Mouse (Mus musculus) liver, embryonic 14.5 days (tissue): ENCODE results near the gene Tmem258.

ENCODE experiments used
- CTCF ChIP-seq: IDR thresholded peaks from 2 replicates; pipeline ENCODE4 v1.5.1; 2016; ENCODE audit warnings: antibody characterized with exemption, low read depth, control low read depth
- EP300 ChIP-seq: IDR thresholded peaks from 2 replicates; pipeline ENCODE4 v1.6.1; 2016; ENCODE audit warnings: antibody characterized with exemption, low read depth

DNA sequence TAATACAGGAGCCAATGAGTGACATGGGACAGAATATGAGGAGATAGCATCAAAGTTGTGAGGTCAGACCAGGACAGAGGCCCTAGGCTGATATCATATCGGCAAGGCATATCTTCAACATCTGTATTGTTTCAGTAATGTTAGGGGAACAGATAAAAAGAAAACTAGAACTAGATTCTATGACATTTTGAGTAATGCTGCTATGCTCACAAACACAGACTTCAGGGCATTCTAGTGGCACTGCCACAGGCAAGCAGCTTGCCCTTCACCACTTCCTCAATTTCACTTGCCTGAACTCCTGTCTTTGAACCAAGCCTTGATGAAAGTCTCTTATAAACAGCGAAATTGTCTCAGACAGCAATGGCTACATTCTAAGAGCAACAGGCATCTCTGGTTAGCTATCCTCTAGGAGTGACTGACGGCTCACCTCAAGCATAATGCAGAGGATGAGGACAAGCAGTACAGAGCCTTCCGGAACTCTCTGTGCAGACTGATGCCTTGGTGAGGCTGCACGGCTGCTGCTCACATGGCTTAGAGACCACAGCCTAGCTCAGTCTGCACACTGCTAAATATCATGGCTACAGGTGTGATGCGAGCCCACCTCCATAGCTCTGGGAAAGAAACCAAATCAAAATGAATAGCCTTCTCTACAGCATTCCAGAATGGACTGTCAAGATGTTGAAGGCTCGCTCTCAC is 29.8 kb upstream of the Tmem258 start:
- no peak for TF ChIP-seq CTCF
- no peak for TF ChIP-seq EP300
